Mouse (Mus musculus): ENCODE measurements around the gene Akap7.
"Not testable (repeated sequence)": the region's sequence is repeated elsewhere in the genome, so short reads cannot be mapped to it uniquely, and the experiment has no call there.

Akap7 gene

DNA sequence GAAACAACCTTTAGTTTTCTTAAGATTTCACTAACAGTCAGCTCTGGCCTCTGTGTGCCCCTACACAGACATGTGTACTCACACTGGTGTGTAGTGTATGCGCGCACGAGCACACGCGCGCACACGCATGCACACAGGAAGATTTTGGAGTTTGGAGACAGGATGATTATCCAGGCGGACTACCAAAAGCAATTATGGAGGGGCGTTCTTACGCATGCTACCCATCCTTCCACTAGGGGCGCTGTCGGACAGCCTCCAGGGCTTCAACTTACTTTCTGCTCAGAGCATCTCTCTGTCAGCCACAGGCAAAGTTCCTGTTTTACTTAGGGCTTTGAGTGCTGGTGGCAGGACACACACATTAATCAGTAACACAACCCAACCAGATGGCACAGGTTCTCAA, 57.6 kb downstream of the Akap7 start:
- peak; percentile 36 for DNase-seq

DNA sequence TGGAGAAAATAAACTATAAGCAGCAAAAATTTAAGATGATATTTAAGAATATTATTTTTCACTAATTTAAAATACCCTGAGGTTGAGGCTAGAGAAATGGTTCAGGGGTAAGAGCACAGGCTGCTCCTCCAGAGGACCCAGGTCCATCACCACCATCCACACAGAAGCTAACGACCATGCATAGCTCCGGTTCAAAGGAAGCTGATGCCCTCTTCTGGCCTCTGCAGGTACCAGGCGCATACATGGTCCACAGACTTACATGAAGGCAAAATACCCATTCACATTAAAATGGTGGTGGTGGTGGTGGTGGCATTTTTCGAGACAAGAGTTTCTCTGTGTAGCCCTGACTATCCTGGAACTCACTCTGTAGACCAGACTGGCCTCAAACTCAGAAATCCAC, 61.5 kb downstream of the Akap7 start:
- DNase-seq: no peak

DNA sequence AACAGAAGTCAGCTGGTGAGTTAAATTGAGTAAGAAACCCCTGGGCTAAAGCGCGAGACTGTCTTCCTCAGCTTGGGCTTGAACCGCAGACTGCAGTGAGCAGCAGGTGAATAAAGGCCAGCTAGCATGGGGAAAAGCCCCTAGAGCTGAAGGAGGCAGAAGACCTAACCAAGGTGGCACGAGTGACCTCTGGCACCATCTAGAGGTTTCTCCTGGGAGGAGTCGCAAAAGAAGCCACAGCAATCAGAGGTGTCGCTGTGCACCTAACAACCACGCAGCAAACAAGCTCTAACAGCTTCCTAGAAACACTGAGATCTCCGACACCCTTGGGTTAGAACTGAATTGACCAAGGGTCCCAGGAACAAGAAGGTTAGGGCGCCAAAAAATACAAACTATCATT, 68.5 kb downstream of the Akap7 start:
- peak; percentile 22 for DNase-seq

DNA sequence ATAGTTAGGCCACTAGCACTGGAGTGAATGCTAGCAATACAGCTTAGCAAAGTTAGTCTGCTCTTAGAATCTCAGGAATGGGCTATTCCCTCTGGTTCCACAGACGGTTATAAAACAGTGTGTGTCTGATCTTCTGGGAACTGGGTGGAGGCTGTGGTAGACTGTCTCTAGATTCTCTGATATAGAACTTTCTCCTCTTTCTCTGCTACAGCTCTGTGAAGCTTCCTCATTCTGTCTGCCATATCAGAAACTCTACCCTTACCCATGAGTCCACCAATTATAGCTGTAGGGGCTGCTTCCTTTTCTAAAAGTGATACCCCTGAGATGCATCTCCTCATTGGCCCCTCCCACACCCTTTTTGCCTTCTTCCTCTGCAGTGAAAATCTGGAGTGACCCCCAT, 73.6 kb downstream of the Akap7 start:
- no peak for DNase-seq

DNA sequence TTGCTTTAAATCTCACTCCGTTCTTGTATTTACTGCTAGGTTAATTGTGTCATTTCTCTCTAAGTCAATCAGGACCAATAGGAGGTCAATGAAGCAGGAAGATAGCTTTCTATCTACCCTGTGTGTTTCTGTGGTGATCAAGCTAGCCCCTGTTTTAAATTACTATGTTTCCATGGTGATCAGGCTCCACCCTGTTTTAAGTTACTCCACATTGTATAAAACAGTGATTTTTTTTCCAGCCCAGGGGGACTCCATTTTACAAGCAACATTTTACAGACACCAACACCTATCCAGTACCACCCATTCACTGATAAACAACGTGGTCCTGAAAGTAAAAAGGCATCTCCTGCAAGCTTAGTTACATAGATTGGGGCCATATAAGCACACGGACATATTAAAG, 75.0 kb downstream of the Akap7 start:
- DNase-seq: no peak

DNA sequence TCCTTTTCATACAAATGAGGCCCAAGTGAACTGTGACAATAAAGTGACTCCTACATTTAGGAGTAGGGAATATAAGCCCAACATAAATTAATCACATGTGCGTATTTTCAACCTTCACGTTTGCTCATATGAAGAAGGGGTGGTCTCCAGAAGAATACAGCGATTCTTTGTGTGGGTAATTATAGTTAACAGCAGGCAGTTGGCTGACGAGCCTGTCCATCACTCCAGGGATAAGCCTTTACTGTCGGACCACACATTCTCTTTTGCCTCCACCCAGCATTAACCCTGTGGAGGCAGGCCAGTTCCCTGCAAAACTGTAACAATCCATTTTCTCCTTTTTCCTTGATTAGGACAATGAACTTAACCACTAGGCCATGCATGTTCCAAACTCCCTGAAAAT, 76.3 kb downstream of the Akap7 start:
- DNase-seq: no peak

DNA sequence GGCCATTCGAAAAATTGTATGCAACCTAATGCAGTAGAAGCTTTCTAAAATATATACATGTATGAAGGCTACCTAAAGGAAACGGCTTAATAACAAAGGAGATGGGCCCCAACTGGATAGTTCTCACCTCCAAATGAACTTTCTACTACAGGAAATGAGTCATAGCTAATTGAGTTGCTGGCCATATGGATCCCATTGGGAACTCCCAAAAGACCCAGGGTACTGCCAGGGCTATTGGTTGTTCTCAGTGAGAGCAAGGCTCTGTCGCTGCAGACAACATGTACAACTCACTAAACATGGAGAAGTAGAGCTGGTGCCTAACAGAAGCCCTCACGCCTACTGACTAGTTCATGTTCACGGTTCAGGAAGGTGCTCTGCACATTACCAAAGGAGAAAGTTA, 83.3 kb downstream of the Akap7 start:
- DNase-seq: no peak

DNA sequence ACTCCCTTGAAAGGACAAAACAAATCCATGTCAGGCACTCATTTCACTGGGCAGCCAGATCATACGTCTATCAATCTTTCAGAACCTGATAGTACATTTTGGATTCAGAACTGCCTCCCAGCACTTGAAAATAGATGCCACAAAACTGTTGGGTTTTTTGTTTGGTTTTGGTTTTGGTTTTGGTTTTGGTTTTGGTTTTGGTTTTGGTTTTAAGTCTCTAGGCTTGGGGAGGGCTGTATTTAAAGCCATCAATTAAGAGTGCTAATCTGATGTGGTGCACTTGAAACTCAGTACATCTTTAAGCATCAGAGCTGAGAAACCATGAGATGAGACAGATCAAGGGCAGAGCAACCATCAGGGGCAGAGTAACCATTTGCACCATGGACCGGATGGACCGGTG, 86.9 kb downstream of the Akap7 start:
- DNase-seq: no peak

DNA sequence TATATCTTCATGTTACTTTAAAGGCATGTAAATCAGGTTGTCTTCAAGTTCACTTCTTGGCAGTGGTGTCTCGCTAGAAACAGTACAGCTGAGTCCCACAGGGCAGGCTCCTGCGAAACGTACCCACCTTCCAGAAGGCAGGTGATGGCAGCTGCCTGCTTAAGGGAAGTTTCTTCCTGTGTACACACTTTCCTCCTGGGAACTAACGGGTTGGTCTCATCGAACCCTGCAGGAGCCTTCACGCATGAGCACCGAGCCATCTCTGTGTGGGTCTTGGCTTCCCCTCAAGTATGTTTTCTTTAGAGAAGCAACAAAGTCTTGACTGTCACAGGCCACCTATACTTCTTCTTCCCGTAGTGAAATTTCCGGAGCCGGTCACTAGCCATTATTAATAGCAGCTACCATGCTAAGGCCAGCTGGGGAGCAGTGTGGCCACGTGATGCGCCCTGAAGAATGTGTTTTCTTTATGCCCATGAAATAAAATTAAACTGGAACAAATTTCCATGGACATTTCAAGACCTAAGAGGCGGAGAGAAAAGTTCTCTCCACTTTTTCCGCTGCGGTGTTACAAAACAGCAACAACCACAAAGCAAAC, 87.7 kb downstream of the Akap7 start:
- DNase-seq: no peak

DNA sequence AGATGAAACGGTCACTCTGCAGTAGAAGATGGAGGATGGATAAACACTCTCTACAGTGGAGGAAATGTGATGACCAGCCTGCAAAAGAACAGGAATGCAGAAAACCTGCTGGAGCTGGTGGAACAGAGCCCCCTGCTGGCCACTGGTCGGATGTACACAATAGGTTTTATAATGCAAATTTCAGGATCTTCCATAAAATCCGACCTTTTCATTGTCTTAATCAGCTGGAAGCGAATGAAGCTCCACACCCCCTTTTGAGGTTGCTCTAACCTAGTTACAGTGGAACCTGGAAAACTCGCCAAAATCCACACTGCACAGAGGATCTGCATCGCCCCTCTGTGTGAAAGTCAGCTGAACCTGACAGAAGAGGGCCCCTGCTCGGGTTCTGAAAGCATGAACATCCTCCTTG, 88.4 kb downstream of the Akap7 start:
- peak; percentile 35 for DNase-seq

DNA sequence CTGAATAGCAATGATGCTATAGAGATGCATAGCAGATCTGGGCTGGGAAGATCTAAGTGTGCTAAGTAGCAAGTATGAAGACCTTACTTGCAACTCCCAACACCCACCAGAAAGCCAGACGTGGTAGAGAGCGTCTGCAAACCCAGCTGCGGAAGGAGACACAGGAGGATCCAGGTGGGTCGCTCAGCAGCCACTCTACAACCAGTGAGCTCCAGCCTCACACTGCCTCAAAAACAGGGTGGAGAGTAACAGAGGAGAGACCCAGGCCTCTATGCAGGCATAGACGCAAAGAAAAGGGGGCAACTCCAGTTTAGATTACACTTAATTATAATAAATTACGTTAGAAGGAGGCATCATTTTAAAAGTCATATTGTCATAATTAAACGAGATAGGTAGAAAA, 88.9 kb downstream of the Akap7 start:
- DNase-seq: no peak

DNA sequence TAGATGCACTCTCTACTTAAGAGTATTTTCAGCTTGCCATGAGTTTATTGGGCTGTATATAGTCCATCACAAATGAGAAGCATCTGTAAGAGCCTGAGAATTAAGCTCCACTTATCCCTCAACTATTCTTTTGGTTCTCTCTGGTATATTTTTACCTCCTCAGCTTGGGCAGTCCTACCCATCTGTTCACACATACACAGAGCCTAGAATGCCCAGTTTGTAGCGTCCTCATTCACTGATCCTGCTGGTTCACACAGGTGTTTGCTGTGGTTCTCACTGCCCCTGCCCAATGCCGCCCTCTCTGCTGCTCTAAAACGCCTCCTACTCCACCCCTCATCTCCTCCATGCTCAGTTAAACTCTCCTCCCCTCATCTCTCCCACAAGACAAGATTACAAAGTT, 91.7 kb downstream of the Akap7 start:
- DNase-seq: no peak

DNA sequence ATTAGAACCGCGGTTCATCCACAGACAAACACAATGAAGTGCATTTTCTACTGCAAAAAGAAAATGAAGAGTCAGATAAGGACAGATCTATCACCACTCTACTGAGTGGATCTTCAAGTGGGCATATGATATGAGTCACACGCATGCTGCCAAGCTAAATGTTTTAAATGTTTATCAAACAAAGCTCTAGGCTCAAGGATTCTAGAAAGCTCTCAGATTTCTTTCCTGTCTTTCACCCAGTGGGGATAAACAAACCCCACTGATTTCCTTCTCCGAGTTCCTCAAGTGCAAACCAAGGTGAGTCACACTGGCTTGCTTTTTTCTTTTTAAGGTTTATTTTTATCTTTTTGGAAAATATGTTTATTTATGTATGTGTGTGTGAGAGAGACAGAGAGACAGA, 94.0 kb downstream of the Akap7 start:
- no peak for DNase-seq

DNA sequence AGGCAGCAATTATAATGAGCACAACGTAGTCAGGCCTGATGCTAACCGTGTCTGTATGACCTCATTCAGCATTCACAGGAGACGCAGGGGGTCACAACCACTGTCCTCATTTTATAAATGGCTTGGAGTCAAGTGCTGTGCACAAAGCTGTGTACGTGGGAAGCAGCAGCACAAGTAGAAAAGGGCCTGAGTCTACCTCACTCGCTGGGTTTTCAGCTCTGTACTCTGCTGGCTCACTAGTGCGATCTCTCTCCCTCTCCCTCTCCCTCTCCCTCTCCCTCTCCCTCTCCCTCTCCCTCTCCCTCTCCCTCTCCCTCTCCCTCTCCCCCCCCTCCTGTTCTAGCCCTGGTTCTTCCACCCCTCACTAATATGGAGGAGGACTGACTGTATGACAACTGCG, 99.1 kb downstream of the Akap7 start:
- DNase-seq: no peak

DNA sequence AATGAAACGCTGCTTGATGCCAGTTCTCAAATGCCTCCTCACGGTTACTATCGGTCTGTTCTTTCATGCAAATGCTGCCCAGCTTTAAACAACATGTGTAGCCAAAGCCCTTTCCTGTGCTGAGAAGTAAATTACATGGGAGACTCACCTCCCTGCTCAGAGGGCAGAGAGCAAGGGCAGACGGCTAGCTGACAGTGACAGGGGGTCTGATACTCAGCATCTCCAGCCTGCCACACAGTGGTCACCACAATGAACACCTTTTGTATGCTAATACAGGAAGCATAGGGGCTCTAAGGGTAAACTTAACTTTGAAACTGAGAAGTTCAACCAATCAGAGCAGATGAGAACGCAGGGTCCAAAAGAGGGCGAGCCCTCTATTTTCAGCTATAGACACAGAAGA, 99.8 kb downstream of the Akap7 start:
- no peak for DNase-seq

DNA sequence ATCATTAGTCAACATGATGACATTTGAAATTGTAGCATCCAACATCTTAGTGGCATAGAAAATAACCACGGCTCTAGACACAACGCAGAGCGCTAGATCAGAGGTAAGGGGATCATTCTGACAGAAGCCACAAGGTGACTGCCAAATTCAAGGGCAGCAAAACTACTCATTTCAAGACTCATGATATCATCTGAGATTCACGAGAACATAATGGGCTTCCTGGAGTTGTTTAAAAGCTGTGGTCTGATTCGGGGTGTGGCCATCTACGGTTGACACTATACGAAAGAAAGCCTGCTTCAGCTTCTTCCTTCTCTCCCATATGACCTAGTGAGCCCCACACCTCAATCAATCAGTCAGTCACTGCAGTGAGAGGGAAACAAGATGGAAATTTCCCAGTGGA, 107.0 kb downstream of the Akap7 start:
- no peak for DNase-seq

DNA sequence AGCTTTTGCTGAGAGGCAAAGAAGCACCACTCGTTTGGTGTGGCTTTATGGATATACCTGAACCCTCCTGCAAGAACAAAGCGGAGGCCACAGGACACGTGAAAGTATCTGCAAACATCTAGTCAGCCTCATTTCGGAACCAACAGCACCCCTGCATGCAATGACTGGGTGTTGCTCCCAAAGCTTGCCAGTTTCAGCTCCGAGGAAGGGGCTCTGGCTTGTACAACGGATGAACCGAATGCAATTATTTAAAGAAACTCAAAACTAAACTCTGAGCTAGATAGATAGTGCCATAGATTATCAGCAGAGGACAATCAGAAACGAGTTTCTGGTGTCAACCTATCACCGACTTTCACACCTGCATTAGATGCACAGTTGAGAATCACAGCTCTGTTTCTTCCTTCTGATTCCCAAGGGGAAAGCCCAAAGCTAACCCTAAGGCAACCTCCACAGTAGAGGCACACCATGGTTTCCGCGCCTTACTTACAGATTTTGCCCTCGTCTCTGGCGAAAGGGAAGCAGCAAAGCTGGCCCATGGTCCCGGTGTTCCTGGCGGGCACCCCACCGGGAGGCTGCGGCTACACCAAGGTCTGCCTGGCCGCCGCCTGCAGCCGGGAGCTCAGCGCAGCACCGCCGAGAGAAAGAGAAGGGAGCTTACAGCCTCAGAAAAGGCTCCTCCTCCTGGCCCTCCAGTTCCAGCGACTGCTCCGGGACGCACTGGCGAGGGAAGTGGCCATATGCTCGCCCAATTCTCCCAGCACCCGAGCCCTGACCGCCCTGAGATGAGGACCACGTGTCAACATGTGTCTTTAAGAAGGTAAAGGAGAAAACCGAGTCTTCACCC, 107.9 kb downstream of the Akap7 start:
- peak; percentile 9 for DNase-seq

DNA sequence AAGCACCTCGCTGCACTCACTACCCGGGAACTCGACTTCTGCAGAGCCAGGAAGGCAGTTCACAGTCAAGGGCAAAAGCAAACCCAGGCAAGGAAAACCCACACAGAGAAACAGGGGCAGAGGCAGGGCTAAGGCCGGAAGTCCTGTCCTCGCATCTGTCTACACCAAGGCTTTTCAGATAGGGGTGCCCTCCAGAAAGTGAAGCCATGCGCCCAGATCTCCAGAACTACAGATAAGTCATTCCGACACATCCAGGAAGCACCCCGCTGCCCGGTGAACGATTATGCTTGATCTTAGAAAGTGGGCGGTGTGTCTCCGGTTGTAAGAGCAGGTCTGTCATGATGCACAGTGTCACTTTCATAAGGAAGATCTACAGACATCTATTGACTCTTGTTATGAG, 109.1 kb downstream of the Akap7 start:
- DNase-seq: no peak

DNA sequence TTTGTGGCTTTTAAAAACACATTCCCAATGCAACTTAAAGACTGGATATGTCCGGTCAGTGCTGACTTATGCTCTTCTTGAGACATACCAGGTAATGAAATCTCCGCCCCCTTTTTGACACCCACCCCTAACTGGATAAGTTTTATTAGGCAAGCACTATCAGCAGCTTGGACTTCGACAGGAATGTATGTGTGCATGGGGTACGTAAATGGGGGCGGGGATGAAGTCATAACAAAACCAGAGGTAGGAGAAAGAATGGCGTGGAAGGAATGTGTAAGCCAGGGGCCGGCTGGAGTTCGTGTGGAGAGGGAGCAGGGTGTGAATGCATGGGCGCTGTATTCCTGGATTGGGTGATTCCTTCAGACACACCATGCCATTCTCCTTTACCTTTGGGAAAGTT, 109.6 kb downstream of the Akap7 start:
- DNase-seq: no peak

DNA sequence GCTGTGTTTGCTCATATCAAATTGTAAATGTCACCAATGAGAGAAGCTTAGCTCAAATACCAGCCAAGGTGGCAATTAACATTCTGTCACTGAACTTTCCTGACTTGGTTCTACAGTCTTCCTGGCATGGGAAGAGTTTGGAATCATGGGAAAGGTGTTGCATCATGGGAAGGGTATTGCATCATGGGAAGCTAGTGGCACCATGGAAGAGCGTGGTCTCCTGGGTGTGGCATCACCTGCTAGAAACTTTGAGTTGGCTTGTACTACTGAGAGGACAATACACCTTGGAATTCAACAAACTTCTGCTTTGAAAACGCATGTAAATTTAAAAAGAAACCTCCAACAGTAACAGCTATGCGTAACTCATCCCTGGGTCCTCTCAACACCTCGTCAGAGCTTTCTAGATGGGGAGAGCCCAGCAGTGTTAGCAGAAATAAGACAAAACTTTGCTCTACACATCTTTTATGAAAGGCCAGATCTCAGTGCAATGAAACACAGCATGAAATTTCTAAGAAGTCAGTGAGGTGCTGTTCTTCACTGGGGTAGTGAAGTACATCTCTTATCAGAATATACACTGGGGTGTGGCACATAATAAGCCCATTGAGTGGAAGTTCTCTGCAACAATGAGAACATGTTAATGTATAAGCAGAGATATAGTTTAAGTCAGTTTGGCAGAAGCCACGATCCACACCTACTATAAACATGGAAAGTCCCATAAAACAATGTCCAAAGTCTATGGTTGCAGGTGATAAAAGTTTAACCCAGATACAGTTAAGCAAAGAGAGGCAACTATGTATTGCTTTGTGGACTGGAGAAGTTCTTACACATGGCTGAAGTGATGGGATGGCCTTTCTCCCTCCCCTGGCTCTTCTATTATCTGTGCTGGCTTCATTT, 115.2 kb downstream of the Akap7 start:
- DNase-seq: no peak

DNA sequence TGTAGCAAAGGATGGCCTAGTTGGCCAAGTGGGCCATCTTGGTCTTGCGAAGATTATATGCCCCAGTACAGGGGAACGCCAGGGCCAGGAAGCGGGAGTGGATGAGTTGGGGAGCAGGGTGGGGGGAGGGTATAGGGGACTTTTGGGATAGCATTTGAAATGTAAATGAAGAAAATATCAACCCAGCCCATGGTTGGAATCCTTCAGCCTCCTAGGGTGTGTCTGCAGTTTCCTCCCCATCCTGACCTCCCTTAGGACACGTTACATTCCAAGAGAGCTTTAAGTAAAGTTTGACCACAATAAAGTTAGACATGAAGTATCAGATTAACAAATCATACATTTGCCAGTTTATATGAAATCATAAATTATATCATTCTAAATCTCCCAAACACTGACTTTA, 116.5 kb downstream of the Akap7 start:
- no peak for DNase-seq

DNA sequence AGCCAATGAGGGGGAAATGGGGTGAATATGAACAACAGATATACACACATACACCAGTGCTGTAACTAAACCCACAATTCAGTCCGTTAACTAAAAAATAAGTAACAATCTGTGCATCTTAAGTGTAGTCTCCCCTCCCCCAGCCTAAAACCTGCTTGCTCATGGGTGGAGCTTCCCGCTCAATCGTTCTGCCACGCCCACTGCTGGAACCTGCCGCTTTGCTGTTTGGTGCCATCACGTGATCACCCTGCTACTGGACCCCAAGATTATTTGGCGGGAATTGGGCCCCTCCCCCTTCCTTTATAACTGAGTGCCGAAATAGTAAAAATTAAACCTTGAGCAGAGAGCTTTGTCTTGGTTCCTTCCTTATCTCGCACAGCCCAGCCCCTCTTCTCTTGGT, 121.4 kb downstream of the Akap7 start:
- not testable (repeated sequence) for DNase-seq

DNA sequence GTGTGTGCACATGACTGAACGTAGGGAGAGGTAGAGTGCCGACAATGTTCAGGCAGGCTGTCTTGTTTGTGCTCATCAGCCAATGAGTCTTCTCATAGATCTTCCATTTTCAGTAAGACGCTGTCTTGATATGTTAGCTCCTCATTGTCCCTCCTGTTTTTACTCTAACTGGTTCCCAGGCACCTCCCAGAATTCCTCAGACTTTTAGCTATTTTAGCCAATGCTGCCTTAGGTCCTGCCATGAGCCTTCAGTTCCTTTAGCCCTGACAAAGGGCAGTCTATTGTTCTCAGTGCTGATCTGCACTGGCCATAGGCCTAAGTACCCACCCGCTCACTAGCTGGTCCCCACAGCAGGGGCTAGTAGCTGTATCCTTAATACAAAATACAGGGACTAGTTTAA, 122.0 kb downstream of the Akap7 start:
- no peak for DNase-seq
